Mouse (Mus musculus) spleen, adult 2 months (tissue): ENCODE measurements at regions not wholly inside any gene's neighbourhood (a gene's known extent, or its start where the extent isn't known, plus 50 kb on each side); places are given as distances from the start of the nearest gene placed in this dataset.

Experiments used
- CTCF ChIP-seq: fragments of 200-500 bp; IDR thresholded peaks from 2 replicates; pipeline ENCODE4 v1.5.1; 2011; ENCODE audit warnings: mild to moderate bottlenecking, inconsistent platforms; ENCODE audit not compliant: insufficient read depth, insufficient read length, insufficient replicate concordance; ENCODE audit errors: extremely low read depth
- POLR2A ChIP-seq: fragments of 200-500 bp; IDR thresholded peaks from 2 replicates; pipeline ENCODE4 v1.6.1; 2011; ENCODE audit warnings: low read depth, low read length, inconsistent platforms

- TF ChIP-seq POLR2A (no peak), CTCF (no peak)
These were observed 61.6 kb upstream of the Abhd2 start for GRCm38 (mm10) chr7:79211287-79211976.
